In the genomic region with DNA sequence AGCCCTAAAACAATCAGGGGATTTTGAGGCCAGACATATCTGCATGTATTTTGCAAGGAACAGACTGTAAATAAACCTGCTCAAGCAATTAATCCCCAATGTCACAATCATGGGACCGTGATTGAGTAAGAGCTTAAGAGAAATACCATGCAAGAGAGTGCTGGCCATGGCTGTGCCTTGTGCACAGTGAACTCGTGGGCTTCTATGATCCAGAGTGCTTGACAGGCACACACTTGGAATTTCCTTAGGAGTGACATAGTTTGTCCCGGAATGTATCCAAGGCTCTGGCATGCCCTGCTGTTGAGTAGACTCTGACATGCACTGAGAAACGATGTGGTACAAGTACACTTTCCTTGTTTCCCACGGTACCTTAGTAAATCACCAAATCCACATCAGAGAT, we compare ENCODE assay signal across 14 mouse cellular contexts. TPM values are rescaled to one million over a fixed set of nuclear protein-coding genes. Genes with fewer than 3 reads are reported as not detected.
DNase-seq lines count a peak whose midpoint lies in the region; ATAC-seq and TF ChIP-seq lines count a peak whose summit lies in the region.
"Had no signal": no experiment of that assay in that cellular context is flagged by ENCODE, and none has a peak within 500 bp of the region (broad histone marks: within the 10 kb centered on the region; RNA-seq: fewer than 3 reads in every experiment).

No protein-coding gene starts in this region.

- DNase-seq in adrenal gland, adult (ENCODE audit: inconsistent age in 2 of 2, low spot score in 1 of 2), result peak; percentile 7 to 86
- DNase-seq in adrenal gland, postnatal 4 days (ENCODE audit: low spot score in 2 of 2), result no peak
- peak; percentile 63 for DNase-seq in liver, adult 2 months (ENCODE audit: extremely low read depth, low read depth, low spot score)
- DNase-seq in liver, embryonic 11.5 days (ENCODE audit: low spot score), result no peak
- DNase-seq in lung, adult 2 months, result peak; percentile 34
- no peak for DNase-seq in frontal cortex, adult 2 months (ENCODE audit: extremely low spot score in 1 of 2, low spot score in 1 of 2)
- no peak for DNase-seq in spleen, postnatal 10 days (ENCODE audit: low spot score in 2 of 2)
- DNase-seq in left cerebral cortex, adult 11 months (ENCODE audit: low spot score), result no peak
- DNase-seq: cerebellum, adult 9-10 months; retina, postnatal 1 day had no signal

- H3K4me2 ChIP-seq in liver, embryonic 11.5 days, result no peak overlapping the region
- H3K4me2 ChIP-seq: heart, embryonic 12.5 days; hindbrain, embryonic 13.5 days had no signal

- H3K27ac ChIP-seq in liver, adult 2 months (replicated peaks; ENCODE audit: insufficient read depth, low read depth, low read length), result no peak overlapping the region
- no peak overlapping the region for H3K27ac ChIP-seq in liver, embryonic 11.5 days (ENCODE audit: low read depth, low read length)
- H3K27ac ChIP-seq: hindbrain, embryonic 13.5 days; midbrain, embryonic 10.5 days had no signal

- no peak overlapping the region for H3K9ac ChIP-seq in liver, adult 2 months (ENCODE audit: low read depth, low read length)
- no peak overlapping the region for H3K9ac ChIP-seq in liver, embryonic 11.5 days (ENCODE audit: low read depth, low read length)
- H3K9ac ChIP-seq: heart, embryonic 12.5 days; hindbrain, embryonic 13.5 days had no signal

- no peaks in the 10 kb centered on the region for H3K36me3 ChIP-seq in liver, adult 2 months (ENCODE audit: control insufficient read depth, insufficient read depth, low read length)
- no peaks in the 10 kb centered on the region for H3K36me3 ChIP-seq in liver, embryonic 11.5 days (ENCODE audit: control insufficient read depth, insufficient read depth, low read length)
- H3K36me3 ChIP-seq: heart, embryonic 12.5 days; hindbrain, embryonic 13.5 days; midbrain, embryonic 10.5 days had no signal

- H3K27me3 ChIP-seq in liver, adult 2 months (ENCODE audit: control insufficient read depth, insufficient read depth, low read length), result peaks cover 14% of the 10 kb centered on the region; the same call in 1 of the 2 replicates
- no peaks in the 10 kb centered on the region for H3K27me3 ChIP-seq in liver, embryonic 11.5 days (replicated peaks; ENCODE audit: control insufficient read depth, insufficient read depth, low read length)
- H3K27me3 ChIP-seq: hindbrain, embryonic 13.5 days had no signal

- no peak overlapping the region for H3K4me3 ChIP-seq in liver, adult 2 months (ENCODE audit: insufficient read depth, low read depth, low read length)
- H3K4me3 ChIP-seq in liver, embryonic 11.5 days (ENCODE audit: low read depth, low read length), result no peak overlapping the region
- no peak overlapping the region for H3K4me3 ChIP-seq in lung, adult 2 months (replicated peaks; ENCODE audit: extremely low read depth, low read depth, low read length)
- H3K4me3 ChIP-seq: heart, embryonic 12.5 days; hindbrain, embryonic 13.5 days; midbrain, embryonic 10.5 days had no signal

- no peak for TF ChIP-seq POLR2A in liver, adult 2 months (IDR thresholded peaks at IDR 0.05; ENCODE audit: extremely low read depth, insufficient read depth, low read length)
- no peak for TF ChIP-seq POLR2A in lung, adult 2 months (IDR thresholded peaks at IDR 0.05; ENCODE audit: borderline replicate concordance, extremely low read depth, low read depth, low read length)

- no peaks in the 10 kb centered on the region for H3K79me2 ChIP-seq in liver, adult 2 months (ENCODE audit: control insufficient read depth, insufficient read depth, low read length)

- WGBS in liver, adult 2 months, result 59% methylated on average over 5 of the region's 5 CpGs
- 64% methylated on average over 5 of the region's 5 CpGs for WGBS in liver, embryonic 11.5 days
- 40% methylated on average over 5 of the region's 5 CpGs for WGBS in lung, adult 2 months

- TF ChIP-seq CTCF in liver, adult 2 months (IDR thresholded peaks at IDR 0.05; ENCODE audit: low read depth, low read length), result no peak
- no peak for TF ChIP-seq CTCF in lung, adult 2 months (IDR thresholded peaks at IDR 0.05; ENCODE audit: insufficient read depth, low read length)

- H3K9me3 ChIP-seq in liver, embryonic 11.5 days (ENCODE audit: control insufficient read depth, low read length), result no peaks in the 10 kb centered on the region
- H3K9me3 ChIP-seq: heart, embryonic 12.5 days; hindbrain, embryonic 13.5 days; midbrain, embryonic 10.5 days had no signal

- H3K4me1 ChIP-seq in liver, adult 2 months (ENCODE audit: control insufficient read depth, insufficient read depth, low read length), result no peaks in the 10 kb centered on the region
- H3K4me1 ChIP-seq in liver, embryonic 11.5 days (replicated peaks; ENCODE audit: control insufficient read depth, insufficient read depth, low read length), result no peaks in the 10 kb centered on the region
- peaks cover 3% of the 10 kb centered on the region; the same call in 1 of the 2 replicates for H3K4me1 ChIP-seq in lung, adult 2 months (ENCODE audit: control insufficient read depth, insufficient read depth, low read length)
- H3K4me1 ChIP-seq: heart, embryonic 12.5 days; midbrain, embryonic 10.5 days had no signal

- no peak for ATAC-seq in liver, embryonic 11.5 days (replicated peaks; ENCODE audit: low FRiP score)

RNA-seq across cellular contexts. Expression of a gene that starts 18.9 kb away (rescaled TPM):
- under 1 TPM; 0.17 to 0.39 TPM for total RNA-seq in adrenal gland, postnatal 4 days (2021)
- total RNA-seq in liver, adult 2 months (2014; rRNA removed), result 0.28 and 0.40 TPM in 2 replicates
- polyA plus RNA-seq in liver, adult 2 months (2012; rRNA removed), result not detected in 2 replicates
- 0.08 TPM in 1 of 2 replicates, not detected in the other for polyA plus RNA-seq in liver, embryonic 11.5 days (2014; fragmentation: Nextera tagmentation; extraction: Ambion mirVana)
- 0.56 and 0.57 TPM in 2 replicates for polyA plus RNA-seq in lung, adult 2 months (2012; rRNA removed)
- 0.02 TPM in 1 of 2 replicates, not detected in the other for polyA plus RNA-seq in frontal cortex, adult 2 months (2012; rRNA removed)
- polyA plus RNA-seq: hindbrain, embryonic 13.5 days; limb, embryonic 11.5 days; midbrain, embryonic 10.5 days had no signal

Comparison
In these comparisons a context has a peak if more than half of its experiments do, and no peak if none do; other contexts are left out.
1. DNase-seq: peak in adrenal gland, adult (2 of 2), liver, adult 2 months (single experiment) and lung, adult 2 months (single experiment); none in adrenal gland, postnatal 4 days (0 of 2), liver, embryonic 11.5 days (single experiment), frontal cortex, adult 2 months (0 of 2), spleen, postnatal 10 days (0 of 2) and left cerebral cortex, adult 11 months (single experiment).